Mouse (Mus musculus): ENCODE measurements at regions not wholly inside any gene's neighbourhood (a gene's known extent, or its start where the extent isn't known, plus 50 kb on each side); places are given as distances from the start of the nearest gene placed in this dataset.
"Not testable (repeated sequence)": the region's sequence is repeated elsewhere in the genome, so short reads cannot be mapped to it uniquely, and the experiment has no call there.

- ATAC-seq (ENCODE audit: insufficient number of reproducible peaks, low FRiP score, low TSS enrichment, low read depth), result no peak
- Histone ChIP-seq H3K4me3 (ENCODE audit: low read depth, low read length) (no peak overlapping the region), H3K4me2 (ENCODE audit: low read depth, severe bottlenecking) (no peak overlapping the region), H3K4me1 (ENCODE audit: control insufficient read depth, insufficient read depth, low read length) (no peaks in the 10 kb centered on the region), H3K27me3 (ENCODE audit: control insufficient read depth, insufficient read depth, low read length) (no peaks in the 10 kb centered on the region), H3K9me3 (ENCODE audit: control insufficient read depth, low read length) (no peaks in the 10 kb centered on the region), H3K27ac (replicated peaks; ENCODE audit: low read depth, low read length) (no peak overlapping the region), H3K36me3 (ENCODE audit: control insufficient read depth, insufficient read depth, low read length) (no peaks in the 10 kb centered on the region), H3K9ac (ENCODE audit: low read length) (no peak overlapping the region)
- no peak for DNase-seq (ENCODE audit: low spot score)
- WGBS, result 92% methylated on average over 4 of the region's 4 CpGs
Measured at GRCm38 (mm10) chr3:41504867-41505266, 50.7 kb upstream of the Jade1 start.

DNA sequence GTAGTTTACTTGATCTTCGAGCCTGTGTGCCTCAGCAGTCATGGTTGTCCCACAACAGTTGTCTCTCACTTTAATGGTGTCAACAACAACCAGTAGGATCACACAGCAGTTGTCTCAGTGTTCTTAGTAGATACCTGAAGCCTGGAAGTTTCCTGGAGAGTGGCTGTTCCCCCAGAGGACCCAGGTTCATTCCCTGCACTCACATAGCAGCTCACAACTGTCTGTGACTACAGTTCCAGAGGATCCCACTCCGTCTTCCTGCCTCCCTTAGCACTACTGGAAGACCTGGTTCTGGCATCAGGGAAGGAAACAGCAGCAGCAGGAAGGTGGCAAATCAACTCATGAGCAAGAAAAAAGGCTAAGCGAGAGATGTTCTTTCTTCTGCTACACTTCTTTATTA, 53.4 kb upstream of the Jade1 start:
- Histone ChIP-seq H3K9me3 (ENCODE audit: control insufficient read depth, low read length) (no peaks in the 10 kb centered on the region), H3K4me2 (ENCODE audit: low read depth, severe bottlenecking) (no peak overlapping the region), H3K4me1 (ENCODE audit: control insufficient read depth, insufficient read depth, low read length) (no peaks in the 10 kb centered on the region), H3K9ac (ENCODE audit: low read length) (no peak overlapping the region), H3K36me3 (ENCODE audit: control insufficient read depth, insufficient read depth, low read length) (no peaks in the 10 kb centered on the region), H3K27ac (replicated peaks; ENCODE audit: low read depth, low read length) (no peak overlapping the region), H3K27me3 (ENCODE audit: control insufficient read depth, insufficient read depth, low read length) (no peaks in the 10 kb centered on the region), H3K4me3 (ENCODE audit: low read depth, low read length) (no peak overlapping the region)
- WGBS, result 87% methylated on average over 3 of the region's 3 CpGs
- DNase-seq (ENCODE audit: low spot score) (no peak), ATAC-seq (ENCODE audit: insufficient number of reproducible peaks, low FRiP score, low TSS enrichment, low read depth) (no peak)

DNA sequence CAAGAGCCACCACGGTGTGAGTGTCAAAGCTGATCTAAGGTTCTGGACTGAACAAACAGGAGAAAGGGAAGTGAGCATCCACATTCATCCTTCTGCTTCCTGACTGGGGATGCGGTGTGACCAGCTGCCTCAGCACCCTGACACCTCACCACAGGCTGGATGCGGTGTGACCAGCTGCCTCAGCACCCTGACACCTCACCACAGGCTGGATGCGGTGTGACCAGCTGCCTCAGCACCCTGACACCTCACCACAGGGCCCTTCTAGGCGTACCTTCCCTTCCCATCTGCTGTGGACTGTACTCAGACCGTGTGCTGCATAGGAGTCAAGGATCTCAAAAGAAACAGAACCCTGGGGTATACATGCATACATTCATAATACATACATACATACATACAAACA, 53.9 kb upstream of the Jade1 start:
- H3K36me3 ChIP-seq (ENCODE audit: control insufficient read depth, insufficient read depth, low read length); H3K4me3 ChIP-seq (ENCODE audit: low read depth, low read length); H3K9me3 ChIP-seq (ENCODE audit: control insufficient read depth, low read length); ATAC-seq (ENCODE audit: insufficient number of reproducible peaks, low FRiP score, low TSS enrichment, low read depth); H3K27me3 ChIP-seq (ENCODE audit: control insufficient read depth, insufficient read depth, low read length); DNase-seq (ENCODE audit: low spot score); H3K4me1 ChIP-seq (ENCODE audit: control insufficient read depth, insufficient read depth, low read length); H3K4me2 ChIP-seq (ENCODE audit: low read depth, severe bottlenecking); H3K9ac ChIP-seq (ENCODE audit: low read length); H3K27ac ChIP-seq (replicated peaks; ENCODE audit: low read depth, low read length): not testable (repeated sequence)
- 50% methylated on average over 6 of the region's 6 CpGs for WGBS

- Histone ChIP-seq H3K4me1 (ENCODE audit: control insufficient read depth, insufficient read depth, low read length) (no peaks in the 10 kb centered on the region), H3K36me3 (ENCODE audit: control insufficient read depth, insufficient read depth, low read length) (no peaks in the 10 kb centered on the region), H3K27me3 (ENCODE audit: control insufficient read depth, insufficient read depth, low read length) (no peaks in the 10 kb centered on the region), H3K4me2 (ENCODE audit: low read depth, severe bottlenecking) (no peak overlapping the region), H3K27ac (replicated peaks; ENCODE audit: low read depth, low read length) (no peak overlapping the region), H3K4me3 (ENCODE audit: low read depth, low read length) (no peak overlapping the region), H3K9me3 (ENCODE audit: control insufficient read depth, low read length) (no peaks in the 10 kb centered on the region), H3K9ac (ENCODE audit: low read length) (no peak overlapping the region)
- DNase-seq (ENCODE audit: low spot score), result no peak
- ATAC-seq (ENCODE audit: insufficient number of reproducible peaks, low FRiP score, low TSS enrichment, low read depth), result no peak
- 84% methylated on average over 6 of the region's 6 CpGs for WGBS
Measured at GRCm38 (mm10) chr3:41501124-41501523, 54.4 kb upstream of the Jade1 start.

DNA sequence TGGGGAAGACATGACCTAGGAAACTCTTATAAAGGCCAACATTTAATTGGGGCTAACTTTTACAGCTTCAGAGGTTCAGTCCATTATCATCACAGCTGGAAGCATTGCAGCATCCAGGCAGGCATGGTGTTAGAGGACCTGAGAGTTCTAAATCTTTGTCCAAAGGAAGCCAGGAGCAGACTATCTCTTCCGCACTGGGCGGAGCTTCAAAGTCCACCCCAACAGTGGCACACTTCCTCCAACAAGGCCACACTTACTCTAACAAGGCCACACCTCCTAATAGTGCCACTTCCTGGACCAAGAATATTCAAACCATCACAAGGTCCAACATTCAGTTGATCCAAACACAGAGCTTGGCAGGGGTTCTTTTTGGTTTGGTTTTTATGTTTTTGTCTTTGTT, 55.9 kb upstream of the Jade1 start:
- no peaks in the 10 kb centered on the region for H3K4me1 ChIP-seq (ENCODE audit: control insufficient read depth, insufficient read depth, low read length)
- H3K9ac ChIP-seq (ENCODE audit: low read length), result no peak overlapping the region
- no peaks in the 10 kb centered on the region for H3K27me3 ChIP-seq (ENCODE audit: control insufficient read depth, insufficient read depth, low read length)
- H3K4me3 ChIP-seq (ENCODE audit: low read depth, low read length), result no peak overlapping the region
- DNase-seq (ENCODE audit: low spot score) (no peak), ATAC-seq (ENCODE audit: insufficient number of reproducible peaks, low FRiP score, low TSS enrichment, low read depth) (no peak)
- no peaks in the 10 kb centered on the region for H3K9me3 ChIP-seq (ENCODE audit: control insufficient read depth, low read length)
- 89% methylated on average over 2 of the region's 2 CpGs for WGBS
- no peak overlapping the region for H3K4me2 ChIP-seq (ENCODE audit: low read depth, severe bottlenecking)
- no peak overlapping the region for H3K27ac ChIP-seq (replicated peaks; ENCODE audit: low read depth, low read length)
- no peaks in the 10 kb centered on the region for H3K36me3 ChIP-seq (ENCODE audit: control insufficient read depth, insufficient read depth, low read length)

- Histone ChIP-seq H3K27ac (replicated peaks; ENCODE audit: low read depth, low read length) (no peak overlapping the region), H3K9ac (ENCODE audit: low read length) (no peak overlapping the region), H3K4me3 (ENCODE audit: low read depth, low read length) (no peak overlapping the region), H3K4me1 (ENCODE audit: control insufficient read depth, insufficient read depth, low read length) (no peaks in the 10 kb centered on the region), H3K27me3 (ENCODE audit: control insufficient read depth, insufficient read depth, low read length) (no peaks in the 10 kb centered on the region), H3K4me2 (ENCODE audit: low read depth, severe bottlenecking) (no peak overlapping the region), H3K9me3 (ENCODE audit: control insufficient read depth, low read length) (no peaks in the 10 kb centered on the region), H3K36me3 (ENCODE audit: control insufficient read depth, insufficient read depth, low read length) (no peaks in the 10 kb centered on the region)
- DNase-seq (ENCODE audit: low spot score), result no peak
- no peak for ATAC-seq (ENCODE audit: insufficient number of reproducible peaks, low FRiP score, low TSS enrichment, low read depth)
- 89% methylated on average over 7 of the region's 7 CpGs for WGBS
Measured at GRCm38 (mm10) chr3:41498791-41499190, 56.7 kb upstream of the Jade1 start.

GRCm38 (mm10) chr3:41497771-41498170, 57.8 kb upstream of the Jade1 start:
- Histone ChIP-seq H3K36me3 (ENCODE audit: control insufficient read depth, insufficient read depth, low read length) (no peaks in the 10 kb centered on the region), H3K27me3 (ENCODE audit: control insufficient read depth, insufficient read depth, low read length) (no peaks in the 10 kb centered on the region), H3K4me2 (ENCODE audit: low read depth, severe bottlenecking) (no peak overlapping the region), H3K4me3 (ENCODE audit: low read depth, low read length) (no peak overlapping the region), H3K9me3 (ENCODE audit: control insufficient read depth, low read length) (no peaks in the 10 kb centered on the region), H3K27ac (replicated peaks; ENCODE audit: low read depth, low read length) (no peak overlapping the region), H3K4me1 (ENCODE audit: control insufficient read depth, insufficient read depth, low read length) (no peaks in the 10 kb centered on the region), H3K9ac (ENCODE audit: low read length) (no peak overlapping the region)
- ATAC-seq (ENCODE audit: insufficient number of reproducible peaks, low FRiP score, low TSS enrichment, low read depth) (no peak), DNase-seq (ENCODE audit: low spot score) (no peak)
- 76% methylated on average over 8 of the region's 8 CpGs for WGBS

GRCm38 (mm10) chr3:41496931-41497710, 58.4 kb upstream of the Jade1 start:
- no peak overlapping the region for H3K27ac ChIP-seq (replicated peaks; ENCODE audit: low read depth, low read length)
- H3K4me2 ChIP-seq (ENCODE audit: low read depth, severe bottlenecking), result no peak overlapping the region
- no peaks in the 10 kb centered on the region for H3K27me3 ChIP-seq (ENCODE audit: control insufficient read depth, insufficient read depth, low read length)
- H3K9me3 ChIP-seq (ENCODE audit: control insufficient read depth, low read length), result no peaks in the 10 kb centered on the region
- H3K36me3 ChIP-seq (ENCODE audit: control insufficient read depth, insufficient read depth, low read length), result no peaks in the 10 kb centered on the region
- ATAC-seq (ENCODE audit: insufficient number of reproducible peaks, low FRiP score, low TSS enrichment, low read depth), result no peak
- no peak overlapping the region for H3K9ac ChIP-seq (ENCODE audit: low read length)
- WGBS, result 60% methylated on average over 12 of the region's 13 CpGs
- no peak overlapping the region for H3K4me3 ChIP-seq (ENCODE audit: low read depth, low read length)
- no peaks in the 10 kb centered on the region for H3K4me1 ChIP-seq (ENCODE audit: control insufficient read depth, insufficient read depth, low read length)
- DNase-seq (ENCODE audit: low spot score), result no peak

- Histone ChIP-seq H3K4me3 (ENCODE audit: low read depth, low read length) (no peak overlapping the region), H3K4me2 (ENCODE audit: low read depth, severe bottlenecking) (no peak overlapping the region), H3K27ac (replicated peaks; ENCODE audit: low read depth, low read length) (no peak overlapping the region), H3K9me3 (ENCODE audit: control insufficient read depth, low read length) (no peaks in the 10 kb centered on the region), H3K9ac (ENCODE audit: low read length) (no peak overlapping the region), H3K36me3 (ENCODE audit: control insufficient read depth, insufficient read depth, low read length) (no peaks in the 10 kb centered on the region), H3K4me1 (ENCODE audit: control insufficient read depth, insufficient read depth, low read length) (no peaks in the 10 kb centered on the region), H3K27me3 (ENCODE audit: control insufficient read depth, insufficient read depth, low read length) (no peaks in the 10 kb centered on the region)
- DNase-seq (ENCODE audit: low spot score) (peak; percentile 25), ATAC-seq (ENCODE audit: insufficient number of reproducible peaks, low FRiP score, low TSS enrichment, low read depth) (no peak)
- 83% methylated on average over 3 of the region's 3 CpGs for WGBS
Measured at GRCm38 (mm10) chr3:41495893-41496292, 59.6 kb upstream of the Jade1 start.
